Mouse (Mus musculus) heart, postnatal 0 days (tissue): ENCODE measurements around the gene Trmt1.

Experiments
- CTCF ChIP-seq: IDR thresholded peaks from 2 replicates; pipeline ENCODE4 v1.5.1; 2016; ENCODE audit warnings: antibody characterized with exemption, control low read depth, low read depth
- EP300 ChIP-seq: IDR thresholded peaks from 2 replicates; pipeline ENCODE4 v1.6.1; 2016; ENCODE audit warnings: antibody characterized with exemption, low read depth

DNA sequence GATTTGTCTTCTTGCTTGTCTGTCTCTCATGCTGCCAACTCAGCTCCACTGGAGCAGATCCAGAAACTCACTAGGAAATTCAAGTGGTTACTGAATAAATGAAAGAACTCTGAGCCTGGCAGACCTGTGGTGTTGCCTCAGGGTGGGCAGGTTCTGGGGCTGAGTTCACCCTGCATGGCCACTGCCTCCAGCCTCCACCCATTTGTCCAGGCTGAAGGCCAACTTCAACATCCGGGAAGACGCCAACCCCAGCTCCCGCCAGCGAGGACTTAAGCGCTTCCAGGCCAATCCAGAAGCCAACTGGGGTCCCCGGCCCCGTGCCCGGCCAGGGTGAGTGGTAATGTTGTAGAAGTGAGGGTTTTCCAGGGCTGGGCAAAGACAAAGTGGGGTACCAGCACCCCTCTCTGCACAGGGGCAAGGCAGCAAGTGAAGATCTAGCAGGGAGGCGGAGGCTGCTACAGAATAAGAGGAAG, 12.9 kb downstream of the Trmt1 start:
- TF ChIP-seq CTCF (no peak), EP300 (no peak)
